Mouse (Mus musculus): Measurements from ENCODE around the gene Maml1. TPM values are rescaled to one million over a fixed set of nuclear protein-coding genes. Genes with fewer than 3 reads are reported as not detected.

Gene Maml1
- polyA plus RNA-seq, 1 experiment from 2014 or later: 9.1 TPM

DNA sequence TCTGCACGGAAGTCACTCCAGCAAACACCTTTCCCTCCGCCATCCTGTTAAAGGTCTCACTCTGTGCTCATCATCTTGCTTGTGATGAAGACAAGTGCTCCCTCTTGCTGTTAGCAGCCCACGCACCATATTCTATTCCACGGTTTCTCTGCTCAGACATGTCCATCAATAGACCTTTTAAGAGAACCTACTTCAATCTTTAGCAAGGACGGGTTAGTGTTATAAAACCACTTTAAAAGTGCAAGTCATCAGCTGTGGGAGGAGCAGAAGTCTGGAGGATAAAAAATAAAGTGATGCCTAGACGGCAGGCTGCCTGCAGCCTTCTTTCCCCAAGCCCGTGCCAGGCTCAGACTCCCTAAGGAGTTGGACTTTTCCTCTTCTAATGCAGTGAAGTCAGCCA is 35.5 kb downstream of the Maml1 start:
- no peaks in the 10 kb centered on the region for H3K9me3 ChIP-seq (ENCODE audit: control insufficient read depth, low read length)
- H3K4me3 ChIP-seq (ENCODE audit: low read depth, low read length): no peak overlapping the region
- H3K4me1 ChIP-seq (replicated peaks; ENCODE audit: control insufficient read depth, insufficient read depth, low read length): peaks cover 11% of the 10 kb centered on the region; the same call in 1 of the 2 replicates
- no peak overlapping the region for H3K9ac ChIP-seq (ENCODE audit: low read length)
- no peak for ATAC-seq (replicated peaks; ENCODE audit: low FRiP score, low TSS enrichment, low read depth)
- H3K27me3 ChIP-seq (replicated peaks; ENCODE audit: control insufficient read depth, insufficient read depth, low read length): no peaks in the 10 kb centered on the region
- H3K4me2 ChIP-seq (ENCODE audit: low read length): no peak overlapping the region
- H3K36me3 ChIP-seq (ENCODE audit: control insufficient read depth, insufficient read depth, low read length): peaks cover 60% of the 10 kb centered on the region
- H3K27ac ChIP-seq (ENCODE audit: low read depth): no peak overlapping the region
- no peak for DNase-seq (ENCODE audit: low spot score)
- WGBS: 86% methylated on average over 7 of the region's 7 CpGs

DNA sequence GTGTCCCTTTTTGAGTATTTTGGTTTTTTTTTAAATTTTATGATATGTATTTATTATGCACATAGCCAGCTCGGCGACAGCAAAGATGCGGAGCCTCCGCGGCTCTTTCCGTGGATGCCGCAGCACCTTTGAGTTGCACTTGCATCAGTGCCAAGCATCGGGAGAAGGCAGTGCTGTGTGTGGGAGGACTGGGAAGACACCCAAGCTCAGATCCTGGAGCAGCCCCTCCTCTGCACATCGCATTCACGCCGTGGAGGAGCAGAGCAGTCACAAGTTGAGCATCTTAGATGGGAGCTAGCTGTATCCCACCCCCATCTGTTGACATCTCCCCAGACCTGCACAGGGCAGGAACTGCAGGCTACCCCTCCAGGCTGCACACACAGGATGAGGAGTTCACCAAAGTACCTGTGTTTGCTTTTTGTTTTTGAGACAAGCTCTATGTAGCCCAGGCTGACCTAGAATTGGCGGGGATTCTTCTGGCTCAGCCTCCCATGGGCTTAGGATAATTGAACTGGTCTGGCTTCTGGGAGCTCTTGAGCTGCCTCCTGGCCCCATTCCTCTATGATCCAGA is 38.0 kb downstream of the Maml1 start:
- ATAC-seq (replicated peaks; ENCODE audit: low FRiP score, low TSS enrichment, low read depth): no peak
- no peak for DNase-seq (ENCODE audit: low spot score)
- H3K36me3 ChIP-seq (ENCODE audit: control insufficient read depth, insufficient read depth, low read length): peaks cover 35% of the 10 kb centered on the region
- H3K4me1 ChIP-seq (replicated peaks; ENCODE audit: control insufficient read depth, insufficient read depth, low read length): peaks cover 11% of the 10 kb centered on the region; the same call in 1 of the 2 replicates
- no peak overlapping the region for H3K27ac ChIP-seq (ENCODE audit: low read depth)
- no peak overlapping the region for H3K4me3 ChIP-seq (ENCODE audit: low read depth, low read length)
- H3K27me3 ChIP-seq (replicated peaks; ENCODE audit: control insufficient read depth, insufficient read depth, low read length): no peaks in the 10 kb centered on the region
- no peaks in the 10 kb centered on the region for H3K9me3 ChIP-seq (ENCODE audit: control insufficient read depth, low read length)
- no peak overlapping the region for H3K4me2 ChIP-seq (ENCODE audit: low read length)
- 76% methylated on average over 12 of the region's 12 CpGs for WGBS
- H3K9ac ChIP-seq (ENCODE audit: low read length): no peak overlapping the region

DNA sequence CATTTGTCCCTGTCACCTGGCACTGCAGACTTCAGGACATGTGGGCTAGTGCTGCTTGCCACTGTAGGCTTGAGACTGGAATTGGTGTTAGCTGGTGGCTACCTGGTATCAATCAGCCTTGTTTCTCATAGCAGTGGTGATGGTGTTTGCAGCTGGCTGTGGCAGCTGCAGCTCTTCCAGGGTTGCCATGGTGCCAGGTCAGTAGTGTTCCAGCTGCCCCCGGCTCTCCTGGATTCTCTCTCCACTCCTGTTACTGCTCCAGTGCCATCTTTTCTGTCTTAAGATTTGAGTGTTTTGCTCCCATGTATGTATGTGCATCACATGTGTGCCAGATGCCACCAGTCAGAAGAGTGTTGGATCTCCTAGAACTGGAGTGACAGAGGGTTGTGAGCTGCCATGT is 38.7 kb downstream of the Maml1 start:
- Histone ChIP-seq H3K9me3 (ENCODE audit: control insufficient read depth, low read length) (no peaks in the 10 kb centered on the region), H3K36me3 (ENCODE audit: control insufficient read depth, insufficient read depth, low read length) (peaks cover 28% of the 10 kb centered on the region), H3K27me3 (replicated peaks; ENCODE audit: control insufficient read depth, insufficient read depth, low read length) (no peaks in the 10 kb centered on the region), H3K27ac (ENCODE audit: low read depth) (no peak overlapping the region), H3K9ac (ENCODE audit: low read length) (no peak overlapping the region), H3K4me2 (ENCODE audit: low read length) (no peak overlapping the region), H3K4me3 (ENCODE audit: low read depth, low read length) (no peak overlapping the region), H3K4me1 (replicated peaks; ENCODE audit: control insufficient read depth, insufficient read depth, low read length) (peaks cover 11% of the 10 kb centered on the region; the same call in 1 of the 2 replicates)
- DNase-seq (ENCODE audit: low spot score) (no peak), ATAC-seq (replicated peaks; ENCODE audit: low FRiP score, low TSS enrichment, low read depth) (no peak)
- 33% methylated on average over 1 of the region's 1 CpGs for WGBS

- H3K27ac ChIP-seq (ENCODE audit: low read depth): no peak overlapping the region
- no peak overlapping the region for H3K4me2 ChIP-seq (ENCODE audit: low read length)
- ATAC-seq (replicated peaks; ENCODE audit: low FRiP score, low TSS enrichment, low read depth) (peak; percentile 68; the same call in 1 of the 2 replicates), DNase-seq (ENCODE audit: low spot score) (no peak)
- no peak overlapping the region for H3K9ac ChIP-seq (ENCODE audit: low read length)
- peaks cover 22% of the 10 kb centered on the region for H3K36me3 ChIP-seq (ENCODE audit: control insufficient read depth, insufficient read depth, low read length)
- no peaks in the 10 kb centered on the region for H3K9me3 ChIP-seq (ENCODE audit: control insufficient read depth, low read length)
- H3K27me3 ChIP-seq (replicated peaks; ENCODE audit: control insufficient read depth, insufficient read depth, low read length): no peaks in the 10 kb centered on the region
- 43% methylated on average over 11 of the region's 11 CpGs for WGBS
- H3K4me1 ChIP-seq (replicated peaks; ENCODE audit: control insufficient read depth, insufficient read depth, low read length): peaks cover 11% of the 10 kb centered on the region; the same call in 1 of the 2 replicates
- H3K4me3 ChIP-seq (ENCODE audit: low read depth, low read length): no peak overlapping the region
Measured at GRCm38 (mm10) chr11:50252684-50253265, 39.3 kb downstream of the Maml1 start.

DNA sequence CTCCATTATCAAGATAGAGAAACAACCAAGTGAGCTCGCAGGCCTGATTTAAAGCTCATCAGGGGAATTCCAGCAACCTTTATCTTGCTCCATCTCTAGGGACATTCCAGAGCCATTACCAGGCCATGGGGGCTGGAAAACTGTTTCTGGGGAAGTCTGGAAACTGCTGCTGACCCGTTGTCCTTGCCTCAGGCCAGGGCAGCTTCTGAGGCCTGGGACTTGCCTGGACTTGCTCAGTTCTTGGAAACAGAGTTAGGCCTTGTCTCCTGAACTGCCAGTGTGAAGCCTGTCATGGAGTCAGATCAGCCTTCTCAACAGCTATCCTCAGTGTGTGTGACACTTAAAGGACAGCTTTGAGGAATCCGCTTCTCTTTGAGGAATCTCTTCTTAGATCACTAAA is 39.9 kb downstream of the Maml1 start:
- Histone ChIP-seq H3K36me3 (ENCODE audit: control insufficient read depth, insufficient read depth, low read length) (peaks cover 16% of the 10 kb centered on the region), H3K9ac (ENCODE audit: low read length) (no peak overlapping the region), H3K4me1 (replicated peaks; ENCODE audit: control insufficient read depth, insufficient read depth, low read length) (peaks cover 11% of the 10 kb centered on the region; the same call in 1 of the 2 replicates), H3K4me3 (ENCODE audit: low read depth, low read length) (no peak overlapping the region), H3K27me3 (replicated peaks; ENCODE audit: control insufficient read depth, insufficient read depth, low read length) (no peaks in the 10 kb centered on the region), H3K27ac (ENCODE audit: low read depth) (no peak overlapping the region), H3K4me2 (ENCODE audit: low read length) (no peak overlapping the region), H3K9me3 (ENCODE audit: control insufficient read depth, low read length) (no peaks in the 10 kb centered on the region)
- no peak for DNase-seq (ENCODE audit: low spot score)
- no peak for ATAC-seq (replicated peaks; ENCODE audit: low FRiP score, low TSS enrichment, low read depth)
- WGBS: 36% methylated on average over 3 of the region's 3 CpGs

GRCm38 (mm10) chr11:50248473-50249171 is 43.5 kb downstream of the Maml1 start:
- no peak overlapping the region for H3K4me3 ChIP-seq (ENCODE audit: low read depth, low read length)
- H3K9me3 ChIP-seq (ENCODE audit: control insufficient read depth, low read length): no peaks in the 10 kb centered on the region
- no peak overlapping the region for H3K9ac ChIP-seq (ENCODE audit: low read length)
- no peak overlapping the region for H3K27ac ChIP-seq (ENCODE audit: low read depth)
- DNase-seq (ENCODE audit: low spot score) (no peak), ATAC-seq (replicated peaks; ENCODE audit: low FRiP score, low TSS enrichment, low read depth) (no peak)
- H3K4me2 ChIP-seq (ENCODE audit: low read length): no peak overlapping the region
- H3K4me1 ChIP-seq (replicated peaks; ENCODE audit: control insufficient read depth, insufficient read depth, low read length): peaks cover 11% of the 10 kb centered on the region; the same call in 1 of the 2 replicates
- H3K27me3 ChIP-seq (replicated peaks; ENCODE audit: control insufficient read depth, insufficient read depth, low read length): no peaks in the 10 kb centered on the region
- 70% methylated on average over 7 of the region's 7 CpGs for WGBS
- no peaks in the 10 kb centered on the region for H3K36me3 ChIP-seq (ENCODE audit: control insufficient read depth, insufficient read depth, low read length)

- Histone ChIP-seq H3K9me3 (ENCODE audit: control insufficient read depth, low read length) (no peaks in the 10 kb centered on the region), H3K36me3 (ENCODE audit: control insufficient read depth, insufficient read depth, low read length) (no peaks in the 10 kb centered on the region), H3K9ac (ENCODE audit: low read length) (no peak overlapping the region), H3K4me3 (ENCODE audit: low read depth, low read length) (no peak overlapping the region), H3K4me2 (ENCODE audit: low read length) (no peak overlapping the region), H3K27me3 (replicated peaks; ENCODE audit: control insufficient read depth, insufficient read depth, low read length) (no peaks in the 10 kb centered on the region), H3K4me1 (replicated peaks; ENCODE audit: control insufficient read depth, insufficient read depth, low read length) (no peaks in the 10 kb centered on the region), H3K27ac (ENCODE audit: low read depth) (no peak overlapping the region)
- no peak for DNase-seq (ENCODE audit: low spot score)
- no peak for ATAC-seq (replicated peaks; ENCODE audit: low FRiP score, low TSS enrichment, low read depth)
- WGBS: 69% methylated on average over 5 of the region's 5 CpGs
Measured at GRCm38 (mm10) chr11:50245269-50245668, 46.8 kb downstream of the Maml1 start.

DNA sequence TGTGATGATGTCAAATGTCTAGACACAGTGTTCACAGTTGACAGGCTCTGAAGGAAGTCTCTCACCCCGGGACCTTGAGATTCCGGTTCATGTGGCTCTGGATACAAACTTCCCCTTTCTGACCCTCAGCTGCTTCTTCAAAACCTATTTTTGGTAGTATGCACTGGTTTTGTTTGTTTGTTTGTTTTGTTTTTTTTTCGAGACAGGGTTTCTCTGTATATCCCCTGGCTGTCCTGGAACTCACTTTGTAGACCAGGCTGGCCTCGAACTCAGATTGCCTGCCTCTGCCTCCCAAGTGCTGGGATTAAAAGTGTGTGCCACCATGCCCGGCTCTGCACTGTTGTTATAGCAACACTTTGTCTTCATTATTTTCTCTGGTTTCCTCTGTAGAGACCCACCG is 48.2 kb downstream of the Maml1 start:
- Histone ChIP-seq H3K4me2 (ENCODE audit: low read length) (no peak overlapping the region), H3K4me3 (ENCODE audit: low read depth, low read length) (no peak overlapping the region), H3K4me1 (replicated peaks; ENCODE audit: control insufficient read depth, insufficient read depth, low read length) (no peaks in the 10 kb centered on the region), H3K9me3 (ENCODE audit: control insufficient read depth, low read length) (no peaks in the 10 kb centered on the region), H3K27ac (ENCODE audit: low read depth) (no peak overlapping the region), H3K27me3 (replicated peaks; ENCODE audit: control insufficient read depth, insufficient read depth, low read length) (0 out of 2 replicates have a peak, but pooled peaks cover 5% of the 10 kb centered on the region), H3K9ac (ENCODE audit: low read length) (no peak overlapping the region), H3K36me3 (ENCODE audit: control insufficient read depth, insufficient read depth, low read length) (no peaks in the 10 kb centered on the region)
- ATAC-seq (replicated peaks; ENCODE audit: low FRiP score, low TSS enrichment, low read depth): no peak
- 75% methylated on average over 6 of the region's 6 CpGs for WGBS
- no peak for DNase-seq (ENCODE audit: low spot score)
